Mouse (Mus musculus): ENCODE data around the gene Rprd1b. TPM values are rescaled to one million over a fixed set of nuclear protein-coding genes. Genes with fewer than 3 reads are reported as not detected.
"Not testable (repeated sequence)": the region's sequence is repeated elsewhere in the genome, so short reads cannot be mapped to it uniquely, and the experiment has no call there.

The Rprd1b gene
- polyA plus RNA-seq, 1 experiment from 2014 or later: 48.2 TPM

DNA sequence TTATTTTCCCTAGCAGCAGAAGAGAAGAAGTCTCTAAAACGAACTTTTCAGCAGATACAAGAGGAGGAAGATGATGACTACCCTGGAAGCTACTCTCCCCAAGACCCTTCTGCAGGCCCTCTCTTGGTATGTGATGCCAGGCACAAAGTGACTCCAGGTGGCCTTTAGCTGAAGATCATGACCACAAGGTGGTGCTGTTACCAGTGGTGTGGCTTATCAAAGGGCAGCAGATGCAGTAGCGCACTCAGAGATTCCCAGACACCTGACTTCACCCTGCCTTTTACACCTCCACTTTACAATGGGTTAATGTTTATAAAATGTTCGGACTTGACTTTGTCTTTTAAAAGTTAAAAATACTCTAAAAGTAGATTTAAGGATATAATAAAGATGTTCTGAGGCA lies 19.6 kb downstream of the Rprd1b start:
- 49% methylated on average over 3 of the region's 3 CpGs for WGBS
- peaks cover 34% of the 10 kb centered on the region for H3K36me3 ChIP-seq (ENCODE audit: control insufficient read depth, insufficient read depth, low read length)

DNA sequence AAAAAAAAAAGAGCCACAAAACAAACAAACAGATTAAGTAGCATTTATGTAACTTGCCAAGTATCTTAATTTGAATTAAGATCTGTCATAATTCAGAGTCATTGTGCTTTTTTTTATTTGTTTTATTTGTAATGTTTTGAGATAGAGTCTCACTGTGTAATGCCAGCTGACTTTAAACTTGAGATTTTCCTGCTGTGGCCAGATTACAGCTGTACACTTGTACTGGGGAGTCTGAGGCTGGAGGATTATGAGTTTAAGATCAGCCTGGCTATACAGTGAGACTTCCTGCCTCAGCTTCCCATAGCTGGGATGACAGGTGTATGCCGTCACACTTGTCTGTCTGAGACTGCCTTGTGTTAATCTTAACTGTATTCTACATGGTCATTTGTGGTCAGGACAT lies 20.4 kb downstream of the Rprd1b start:
- Histone ChIP-seq H3K36me3 (ENCODE audit: control insufficient read depth, insufficient read depth, low read length) (peaks cover 30% of the 10 kb centered on the region), H3K9me3 (ENCODE audit: control insufficient read depth, low read length) (no peaks in the 10 kb centered on the region), H3K4me2 (no peak overlapping the region), H3K27ac (ENCODE audit: low read depth, low read length) (no peak overlapping the region), H3K27me3 (replicated peaks; ENCODE audit: control insufficient read depth, insufficient read depth, low read length) (no peaks in the 10 kb centered on the region), H3K4me1 (replicated peaks; ENCODE audit: control insufficient read depth, insufficient read depth, low read length) (no peaks in the 10 kb centered on the region), H3K4me3 (ENCODE audit: low read depth, low read length) (no peak overlapping the region), H3K9ac (ENCODE audit: low read depth, low read length) (no peak overlapping the region)
- 88% methylated on average over 1 of the region's 1 CpGs for WGBS
- DNase-seq (ENCODE audit: low spot score) (no peak), ATAC-seq (replicated peaks; ENCODE audit: low FRiP score) (no peak)

More for the DNA sequence above, 19.6 kb downstream of the Rprd1b start:
- Histone ChIP-seq H3K27ac (ENCODE audit: low read depth, low read length) (no peak overlapping the region), H3K27me3 (replicated peaks; ENCODE audit: control insufficient read depth, insufficient read depth, low read length) (no peaks in the 10 kb centered on the region), H3K9me3 (ENCODE audit: control insufficient read depth, low read length) (no peaks in the 10 kb centered on the region), H3K4me1 (replicated peaks; ENCODE audit: control insufficient read depth, insufficient read depth, low read length) (no peaks in the 10 kb centered on the region), H3K4me3 (ENCODE audit: low read depth, low read length) (no peak overlapping the region), H3K4me2 (no peak overlapping the region), H3K9ac (ENCODE audit: low read depth, low read length) (no peak overlapping the region)
- DNase-seq (ENCODE audit: low spot score) (no peak), ATAC-seq (replicated peaks; ENCODE audit: low FRiP score) (peak; percentile 73)

DNA sequence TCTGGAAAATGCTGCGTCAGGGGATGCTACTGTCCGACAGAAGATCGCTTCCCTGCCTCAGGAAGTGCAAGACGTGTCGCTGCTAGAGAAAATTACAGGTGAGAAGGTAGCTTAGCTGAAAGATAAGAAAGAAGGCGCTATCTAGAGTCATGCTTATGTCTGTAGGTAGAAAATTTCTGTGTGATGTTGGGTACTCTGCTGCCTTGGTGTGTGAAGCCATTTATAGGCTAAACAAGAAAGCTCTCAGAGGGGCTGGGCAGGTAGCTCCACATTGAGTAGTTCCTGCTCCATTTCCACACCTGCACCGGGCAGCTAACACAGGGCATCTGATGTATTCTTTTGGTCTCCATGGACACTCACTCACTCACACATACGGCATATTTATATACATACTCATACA lies 21.8 kb downstream of the Rprd1b start:
- 96% methylated on average over 8 of the region's 8 CpGs for WGBS
- DNase-seq (ENCODE audit: low spot score) (no peak), ATAC-seq (replicated peaks; ENCODE audit: low FRiP score) (no peak)
- H3K27ac ChIP-seq (ENCODE audit: low read depth, low read length): no peak overlapping the region
- no peak overlapping the region for H3K9ac ChIP-seq (ENCODE audit: low read depth, low read length)
- no peaks in the 10 kb centered on the region for H3K27me3 ChIP-seq (replicated peaks; ENCODE audit: control insufficient read depth, insufficient read depth, low read length)
- H3K9me3 ChIP-seq (ENCODE audit: control insufficient read depth, low read length): no peaks in the 10 kb centered on the region
- no peak overlapping the region for H3K4me3 ChIP-seq (ENCODE audit: low read depth, low read length)
- peaks cover 27% of the 10 kb centered on the region for H3K36me3 ChIP-seq (ENCODE audit: control insufficient read depth, insufficient read depth, low read length)
- no peak overlapping the region for H3K4me2 ChIP-seq
- no peaks in the 10 kb centered on the region for H3K4me1 ChIP-seq (replicated peaks; ENCODE audit: control insufficient read depth, insufficient read depth, low read length)

DNA sequence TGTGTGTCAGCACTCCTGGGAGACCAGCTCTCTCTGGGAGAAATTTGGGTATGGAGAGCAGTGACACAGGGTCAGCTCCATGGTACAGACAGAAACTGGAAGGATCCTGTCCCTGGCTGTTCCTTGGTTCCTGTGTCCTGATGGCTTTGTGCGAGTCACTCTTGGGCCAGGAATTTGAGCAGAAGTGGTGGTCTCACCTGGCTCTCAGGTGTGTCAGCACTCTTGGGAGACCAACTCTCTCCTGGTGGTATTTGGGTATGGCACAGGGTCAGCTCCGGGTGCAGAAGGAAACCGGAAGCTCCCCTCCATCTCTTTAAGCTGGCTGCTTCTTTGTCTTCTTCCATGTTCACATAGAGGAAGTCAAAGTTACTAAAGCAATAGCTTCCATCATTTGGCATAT lies 26.3 kb downstream of the Rprd1b start:
- Histone ChIP-seq H3K4me3 (ENCODE audit: low read depth, low read length) (no peak overlapping the region), H3K27ac (ENCODE audit: low read depth, low read length) (no peak overlapping the region), H3K9me3 (ENCODE audit: control insufficient read depth, low read length) (no peaks in the 10 kb centered on the region), H3K36me3 (ENCODE audit: control insufficient read depth, insufficient read depth, low read length) (peaks cover 25% of the 10 kb centered on the region), H3K9ac (ENCODE audit: low read depth, low read length) (no peak overlapping the region), H3K4me1 (replicated peaks; ENCODE audit: control insufficient read depth, insufficient read depth, low read length) (no peaks in the 10 kb centered on the region), H3K27me3 (replicated peaks; ENCODE audit: control insufficient read depth, insufficient read depth, low read length) (no peaks in the 10 kb centered on the region), H3K4me2 (no peak overlapping the region)
- DNase-seq (ENCODE audit: low spot score): no peak
- WGBS: 83% methylated on average over 3 of the region's 3 CpGs
- no peak for ATAC-seq (replicated peaks; ENCODE audit: low FRiP score)

DNA sequence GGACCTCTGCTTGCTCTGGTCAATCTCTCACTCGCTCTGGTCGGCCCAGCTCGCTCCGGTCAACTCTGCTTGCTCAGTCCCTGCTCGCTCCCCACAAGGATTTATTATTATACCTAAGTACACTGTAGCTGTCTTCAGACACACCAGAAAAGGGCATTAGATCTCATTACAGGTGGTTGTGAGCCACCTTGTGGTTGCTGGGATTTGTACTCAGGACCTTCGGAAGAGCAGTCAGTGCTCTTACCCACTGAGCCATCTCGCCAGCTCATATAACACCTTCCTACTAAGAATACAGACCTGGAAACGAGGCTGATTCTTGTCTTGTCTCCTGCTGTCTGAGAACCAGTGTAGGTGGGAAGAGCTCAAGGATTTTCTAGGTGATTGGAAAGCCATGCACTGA lies 27.1 kb downstream of the Rprd1b start:
- H3K4me2 ChIP-seq; H3K4me3 ChIP-seq (ENCODE audit: low read depth, low read length); DNase-seq (ENCODE audit: low spot score); H3K9ac ChIP-seq (ENCODE audit: low read depth, low read length); H3K27ac ChIP-seq (ENCODE audit: low read depth, low read length); H3K27me3 ChIP-seq (replicated peaks; ENCODE audit: control insufficient read depth, insufficient read depth, low read length); H3K9me3 ChIP-seq (ENCODE audit: control insufficient read depth, low read length); ATAC-seq (replicated peaks; ENCODE audit: low FRiP score); H3K4me1 ChIP-seq (replicated peaks; ENCODE audit: control insufficient read depth, insufficient read depth, low read length): not testable (repeated sequence)
- H3K36me3 ChIP-seq (ENCODE audit: control insufficient read depth, insufficient read depth, low read length): peaks cover 20% of the 10 kb centered on the region
- 93% methylated on average over 8 of the region's 8 CpGs for WGBS

DNA sequence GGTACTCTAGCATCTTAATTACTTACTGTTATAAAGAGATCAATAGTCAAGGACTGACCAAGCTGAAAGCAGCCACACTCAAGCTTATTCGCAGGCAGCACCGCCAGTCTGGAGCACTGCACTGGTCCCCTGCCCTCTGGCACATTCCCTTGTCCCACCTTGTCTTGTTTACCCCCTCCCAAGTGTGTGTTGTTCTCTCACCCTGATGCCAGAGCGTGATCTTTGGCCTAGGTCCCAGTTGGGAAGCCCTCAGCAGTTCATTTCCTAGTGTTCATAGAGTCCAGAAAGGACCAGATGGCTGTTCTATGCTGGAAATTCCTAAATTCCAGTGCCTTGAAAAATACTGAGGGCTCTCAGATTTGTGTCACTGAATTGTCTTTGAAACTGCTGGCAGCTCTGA lies 28.7 kb downstream of the Rprd1b start:
- Histone ChIP-seq H3K36me3 (ENCODE audit: control insufficient read depth, insufficient read depth, low read length) (peaks cover 17% of the 10 kb centered on the region), H3K9ac (ENCODE audit: low read depth, low read length) (no peak overlapping the region), H3K9me3 (ENCODE audit: control insufficient read depth, low read length) (no peaks in the 10 kb centered on the region), H3K4me3 (ENCODE audit: low read depth, low read length) (no peak overlapping the region), H3K4me1 (replicated peaks; ENCODE audit: control insufficient read depth, insufficient read depth, low read length) (no peaks in the 10 kb centered on the region), H3K27me3 (replicated peaks; ENCODE audit: control insufficient read depth, insufficient read depth, low read length) (no peaks in the 10 kb centered on the region), H3K4me2 (no peak overlapping the region), H3K27ac (ENCODE audit: low read depth, low read length) (no peak overlapping the region)
- DNase-seq (ENCODE audit: low spot score) (no peak), ATAC-seq (replicated peaks; ENCODE audit: low FRiP score) (no peak)
- WGBS: 94% methylated on average over 3 of the region's 3 CpGs

DNA sequence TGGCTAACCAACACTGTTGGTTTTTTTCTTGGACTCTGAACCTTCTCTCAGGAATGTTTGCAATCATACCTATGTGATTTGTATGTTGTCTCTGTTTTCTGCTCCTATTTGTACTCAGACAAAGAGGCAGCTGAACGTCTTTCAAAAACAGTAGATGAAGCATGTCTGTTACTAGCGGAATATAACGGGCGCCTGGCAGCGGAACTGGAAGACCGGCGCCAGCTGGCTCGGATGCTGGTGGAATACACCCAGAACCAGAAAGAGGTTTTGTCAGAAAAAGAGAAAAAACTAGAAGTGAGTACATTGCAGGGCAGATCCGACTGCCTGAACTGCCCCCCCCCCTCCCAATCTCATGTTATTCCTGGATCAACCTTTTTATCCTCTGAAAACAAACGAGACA lies 30.2 kb downstream of the Rprd1b start:
- 94% methylated on average over 10 of the region's 10 CpGs for WGBS
- H3K36me3 ChIP-seq (ENCODE audit: control insufficient read depth, insufficient read depth, low read length): peaks cover 19% of the 10 kb centered on the region

DNA sequence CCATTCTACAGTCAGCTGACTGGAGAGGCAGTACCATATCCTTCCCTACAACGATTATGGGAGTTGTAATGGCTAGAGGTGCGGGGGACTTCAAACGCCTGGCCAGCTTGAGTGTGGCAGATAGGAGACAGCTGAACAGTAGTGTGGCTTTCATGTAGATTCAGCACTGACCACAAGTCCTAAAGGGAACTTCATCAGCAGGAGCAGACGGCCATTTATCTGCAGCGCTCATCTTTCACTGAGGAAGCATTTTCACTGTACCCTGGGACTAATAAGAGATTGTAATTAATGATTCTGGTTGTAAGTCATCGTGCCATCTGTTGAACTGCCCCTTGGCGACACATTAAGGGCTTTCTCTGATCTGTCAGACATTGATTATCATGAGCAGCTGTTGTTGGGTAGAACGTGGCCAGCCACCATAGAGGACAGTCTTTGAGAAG lies 31.4 kb downstream of the Rprd1b start:
- WGBS: 55% methylated on average over 8 of the region's 8 CpGs
- DNase-seq (ENCODE audit: low spot score): no peak

More for the DNA sequence above, 30.2 kb downstream of the Rprd1b start:
- H3K27me3 ChIP-seq (replicated peaks; ENCODE audit: control insufficient read depth, insufficient read depth, low read length): no peaks in the 10 kb centered on the region
- no peak overlapping the region for H3K4me3 ChIP-seq (ENCODE audit: low read depth, low read length)
- no peak overlapping the region for H3K9ac ChIP-seq (ENCODE audit: low read depth, low read length)
- no peak overlapping the region for H3K4me2 ChIP-seq
- no peaks in the 10 kb centered on the region for H3K4me1 ChIP-seq (replicated peaks; ENCODE audit: control insufficient read depth, insufficient read depth, low read length)
- DNase-seq (ENCODE audit: low spot score) (no peak), ATAC-seq (replicated peaks; ENCODE audit: low FRiP score) (no peak)
- H3K27ac ChIP-seq (ENCODE audit: low read depth, low read length): no peak overlapping the region
- H3K9me3 ChIP-seq (ENCODE audit: control insufficient read depth, low read length): no peaks in the 10 kb centered on the region

DNA sequence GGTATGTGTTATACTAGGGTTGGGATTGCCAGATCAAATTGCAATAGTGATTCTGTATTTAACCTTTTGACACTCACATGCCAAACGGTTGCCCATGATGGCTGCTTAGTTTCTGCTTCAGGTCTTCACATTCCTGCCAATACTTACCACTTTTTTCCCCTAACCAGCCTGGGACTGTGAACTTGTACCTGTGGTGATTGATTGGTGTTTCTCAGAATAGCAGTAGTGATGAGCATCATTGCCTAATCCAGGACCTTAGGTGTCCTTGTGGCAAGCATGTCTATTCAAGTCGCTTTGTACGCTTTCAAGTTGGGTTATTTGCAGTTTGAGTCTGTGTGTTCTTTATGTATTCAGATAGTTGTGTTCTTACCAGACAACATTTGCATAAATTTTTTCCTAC lies 34.7 kb downstream of the Rprd1b start:
- DNase-seq (ENCODE audit: low spot score) (no peak), ATAC-seq (replicated peaks; ENCODE audit: low FRiP score) (no peak)
- Histone ChIP-seq H3K36me3 (ENCODE audit: control insufficient read depth, insufficient read depth, low read length) (peaks cover 17% of the 10 kb centered on the region), H3K4me2 (no peak overlapping the region), H3K27ac (ENCODE audit: low read depth, low read length) (no peak overlapping the region), H3K9ac (ENCODE audit: low read depth, low read length) (no peak overlapping the region), H3K4me3 (ENCODE audit: low read depth, low read length) (no peak overlapping the region), H3K9me3 (ENCODE audit: control insufficient read depth, low read length) (no peaks in the 10 kb centered on the region), H3K4me1 (replicated peaks; ENCODE audit: control insufficient read depth, insufficient read depth, low read length) (no peaks in the 10 kb centered on the region), H3K27me3 (replicated peaks; ENCODE audit: control insufficient read depth, insufficient read depth, low read length) (no peaks in the 10 kb centered on the region)
- WGBS: 93% methylated on average over 3 of the region's 3 CpGs

More for the DNA sequence above, 31.4 kb downstream of the Rprd1b start:
- Histone ChIP-seq H3K36me3 (ENCODE audit: control insufficient read depth, insufficient read depth, low read length) (peaks cover 21% of the 10 kb centered on the region), H3K4me1 (replicated peaks; ENCODE audit: control insufficient read depth, insufficient read depth, low read length) (no peaks in the 10 kb centered on the region), H3K9ac (ENCODE audit: low read depth, low read length) (no peak overlapping the region), H3K4me2 (no peak overlapping the region), H3K27me3 (replicated peaks; ENCODE audit: control insufficient read depth, insufficient read depth, low read length) (no peaks in the 10 kb centered on the region), H3K9me3 (ENCODE audit: control insufficient read depth, low read length) (no peaks in the 10 kb centered on the region), H3K4me3 (ENCODE audit: low read depth, low read length) (no peak overlapping the region), H3K27ac (ENCODE audit: low read depth, low read length) (no peak overlapping the region)
- ATAC-seq (replicated peaks; ENCODE audit: low FRiP score): no peak

Measured in liver, embryonic 11.5 days (tissue).